Mouse (Mus musculus) embryo, embryonic 11.5 days (tissue): Measurements from ENCODE around the gene Sis.
A peak's percentile ranks its signal among the peaks of the same experiment; 100 is the strongest.

Experiments used
- DNase-seq: peaks from one replicate; pipeline ENCODE4 v3.0.0-alpha.2; 2012; ENCODE audit warnings: low read depth, low spot score

Gene Sis

GRCm38 (mm10) chr3:72967675-72968074 lies at the start of gene Sis:
TSS of gene Sis (minus strand) at chr3:72967863.
- no peak for DNase-seq

- DNase-seq: no peak
Observed at GRCm38 (mm10) chr3:73006045-73006444, 38.4 kb upstream of the Sis start.

GRCm38 (mm10) chr3:73002933-73003696 lies 35.5 kb upstream of the Sis start:
- no peak for DNase-seq

- DNase-seq: no peak
Observed at GRCm38 (mm10) chr3:72997517-72997916, 29.9 kb upstream of the Sis start.

GRCm38 (mm10) chr3:72990992-72991391 lies 23.3 kb upstream of the Sis start:
- no peak for DNase-seq

GRCm38 (mm10) chr3:72976602-72977001 lies 8.9 kb upstream of the Sis start:
- peak; percentile 2 for DNase-seq

- no peak for DNase-seq
Observed at GRCm38 (mm10) chr3:72918919-72919526, 48.6 kb downstream of the Sis start.

- no peak for DNase-seq
Observed at GRCm38 (mm10) chr3:72882501-72882900, 85.2 kb downstream of the Sis start.

- no peak for DNase-seq
Observed at GRCm38 (mm10) chr3:72868141-72868540, 99.5 kb downstream of the Sis start.

- no peak for DNase-seq
Observed at GRCm38 (mm10) chr3:72858738-72859137, 108.9 kb downstream of the Sis start.

GRCm38 (mm10) chr3:72855405-72855804 lies 112.3 kb downstream of the Sis start:
- DNase-seq: no peak

- no peak for DNase-seq
Observed at GRCm38 (mm10) chr3:72840641-72841040, 127.0 kb downstream of the Sis start.
